Mouse (Mus musculus): Measurements from ENCODE around the gene Gli2. TPM values are rescaled to one million over a fixed set of nuclear protein-coding genes. Genes with fewer than 3 reads are reported as not detected.

The Gli2 gene
- total RNA-seq, 2 experiments from 2014 or later: not detected

DNA sequence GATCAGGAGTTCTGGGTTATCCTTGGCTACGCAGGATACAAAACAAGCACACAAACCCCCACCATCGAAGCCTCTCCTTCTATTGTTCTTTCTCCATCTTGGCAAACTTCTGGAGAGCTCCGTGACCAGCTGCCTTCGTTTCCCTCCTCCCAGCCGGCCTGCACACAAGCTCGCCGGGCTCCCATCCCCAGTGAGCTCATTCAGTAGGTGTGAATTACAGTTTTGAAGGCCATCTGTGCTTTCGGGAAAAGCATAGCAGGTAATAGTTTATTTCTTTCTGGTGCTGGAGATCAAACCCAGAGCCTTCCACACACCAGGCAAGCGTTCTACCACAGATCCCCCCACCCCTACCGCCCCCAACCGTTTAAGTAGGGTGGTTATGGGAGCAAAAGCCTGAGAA is 226.8 kb downstream of the Gli2 start:
- no peak for ATAC-seq (replicated peaks; ENCODE audit: low FRiP score, poor library complexity, severe bottlenecking)

DNA sequence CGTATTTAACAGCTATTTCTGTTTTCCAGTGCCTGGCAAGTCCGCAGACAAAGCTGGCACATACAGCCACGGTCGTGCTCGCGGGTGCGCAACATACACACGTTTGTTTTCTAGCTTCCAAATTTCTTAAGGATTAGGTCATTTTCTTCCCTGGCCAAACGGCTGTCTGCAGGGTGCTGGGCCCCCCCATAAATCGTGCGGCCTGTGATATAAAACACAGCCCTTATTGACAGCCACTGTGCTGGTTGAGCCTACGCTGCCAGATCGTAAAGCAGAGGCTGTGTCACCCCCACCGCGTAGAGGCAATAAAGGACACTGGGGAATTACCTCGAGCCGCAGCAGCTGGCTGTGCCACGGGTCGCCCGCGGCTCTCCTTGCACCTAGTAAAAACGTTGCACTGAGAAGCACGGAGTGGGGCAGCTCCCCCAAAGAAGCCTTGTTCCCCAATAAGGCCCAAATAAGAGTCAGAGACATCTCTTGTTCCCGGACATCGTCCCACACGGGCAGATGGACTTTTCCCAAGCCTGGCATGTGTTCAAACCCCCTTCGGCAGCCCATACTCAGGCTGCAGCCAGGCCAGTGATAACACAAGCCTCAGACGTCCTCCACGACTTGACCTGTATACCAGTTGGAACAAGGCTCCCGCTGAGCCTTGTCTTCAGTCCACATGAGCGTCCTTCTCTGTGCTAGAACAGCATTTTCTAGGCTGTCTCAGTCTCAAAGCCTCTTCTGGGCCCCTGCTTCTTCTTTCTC is 227.8 kb downstream of the Gli2 start:
- no peak for ATAC-seq (replicated peaks; ENCODE audit: low FRiP score, poor library complexity, severe bottlenecking)

DNA sequence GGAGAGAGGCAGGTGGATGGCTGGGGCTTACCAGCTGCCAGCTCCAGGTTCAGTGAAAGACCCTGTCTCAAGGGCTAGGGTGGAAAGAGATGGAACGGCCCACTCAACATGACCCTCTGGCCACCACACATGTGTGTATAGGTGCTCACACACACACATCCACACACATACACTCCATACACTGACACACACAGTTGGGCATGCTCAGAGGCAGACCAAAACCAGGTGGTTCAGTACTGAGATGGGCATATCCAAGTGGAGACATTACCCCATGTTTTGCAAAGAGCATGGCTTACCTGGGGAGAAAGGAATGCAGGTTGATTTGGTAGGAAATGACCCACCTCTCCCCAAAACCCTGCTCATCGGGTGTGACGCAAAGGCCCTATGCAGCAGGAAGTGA is 228.4 kb downstream of the Gli2 start:
- no peak for ATAC-seq (replicated peaks; ENCODE audit: low FRiP score, poor library complexity, severe bottlenecking)

DNA sequence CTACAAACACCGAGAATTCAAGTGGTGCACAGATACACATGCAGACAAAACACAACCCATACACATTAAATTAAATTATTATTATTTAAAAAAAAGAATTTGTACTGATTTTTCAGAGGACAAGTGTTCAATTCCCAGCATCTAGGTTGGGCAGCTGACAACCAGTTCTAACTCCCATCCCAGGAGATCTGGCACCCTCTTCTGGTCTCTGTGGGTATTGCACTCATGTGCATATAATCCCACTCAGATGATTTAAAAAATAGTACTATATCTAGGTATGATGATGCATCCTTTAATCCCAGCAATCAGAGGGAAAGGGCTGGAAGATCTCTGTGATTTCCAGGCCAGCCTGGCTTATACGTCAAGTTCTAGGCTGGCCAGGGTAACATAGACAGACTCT is 231.2 kb downstream of the Gli2 start:
- ATAC-seq (replicated peaks; ENCODE audit: low FRiP score, poor library complexity, severe bottlenecking): no peak

DNA sequence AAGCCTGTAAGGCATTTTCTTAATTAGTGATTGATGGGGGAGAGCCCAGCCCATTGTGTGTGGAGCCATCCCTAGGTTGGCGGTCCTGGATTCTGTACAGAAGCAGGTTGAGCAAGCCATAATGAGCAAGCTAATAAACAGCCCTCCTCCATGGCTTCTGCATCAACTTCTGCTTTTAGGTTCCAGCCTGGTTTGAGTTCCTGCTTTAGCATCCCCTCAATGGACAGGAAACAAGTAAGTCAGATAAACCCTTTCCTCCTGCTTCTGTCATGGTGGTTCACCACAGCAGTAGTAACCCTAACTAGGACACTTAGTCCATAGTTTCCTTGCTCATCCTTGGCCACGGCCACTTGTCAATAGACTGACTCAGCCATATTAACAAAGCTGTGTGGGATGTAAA is 238.4 kb downstream of the Gli2 start:
- ATAC-seq (replicated peaks; ENCODE audit: low FRiP score, poor library complexity, severe bottlenecking): no peak

DNA sequence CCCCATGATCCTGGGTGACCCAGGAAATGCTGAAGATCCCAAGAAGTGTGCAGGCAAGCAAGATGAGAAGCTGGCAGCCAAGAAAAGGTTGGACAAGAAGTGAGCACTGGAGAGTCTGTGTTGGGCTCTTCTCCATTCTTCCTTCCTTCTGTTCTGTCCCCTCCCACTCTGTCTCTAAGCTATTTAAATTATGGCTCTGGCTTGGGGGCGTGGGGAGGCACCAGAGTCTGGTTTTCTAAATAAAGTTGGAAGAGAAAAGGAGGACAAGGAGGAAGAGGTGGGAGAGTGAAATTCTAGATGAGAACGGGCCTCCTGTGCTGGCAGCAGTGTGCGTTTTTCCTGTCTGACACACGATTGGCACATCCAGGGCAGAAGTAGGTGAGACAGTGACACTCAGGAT is 243.1 kb downstream of the Gli2 start:
- ATAC-seq (replicated peaks; ENCODE audit: low FRiP score, poor library complexity, severe bottlenecking): no peak

DNA sequence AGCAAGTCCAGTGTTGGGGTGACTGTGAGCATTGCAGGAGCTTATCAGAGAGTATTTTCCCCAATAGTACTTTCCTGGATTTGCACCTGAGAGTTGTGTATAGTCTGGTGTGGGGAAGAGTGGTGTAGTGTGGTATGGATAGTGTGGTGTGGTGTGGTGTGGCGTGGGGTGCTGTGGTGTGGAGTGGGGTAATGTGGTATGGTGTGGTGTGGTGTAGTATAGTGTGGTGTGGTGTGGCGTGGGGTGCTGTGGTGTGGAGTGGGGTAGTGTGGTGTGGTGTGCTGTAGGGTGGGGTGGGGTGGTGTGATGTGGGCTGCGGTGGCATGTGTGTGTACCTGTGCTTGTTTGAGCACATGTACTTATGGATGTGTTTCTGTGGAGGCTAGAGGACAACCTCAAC is 246.7 kb downstream of the Gli2 start:
- no peak for ATAC-seq (replicated peaks; ENCODE audit: low FRiP score, poor library complexity, severe bottlenecking)

DNA sequence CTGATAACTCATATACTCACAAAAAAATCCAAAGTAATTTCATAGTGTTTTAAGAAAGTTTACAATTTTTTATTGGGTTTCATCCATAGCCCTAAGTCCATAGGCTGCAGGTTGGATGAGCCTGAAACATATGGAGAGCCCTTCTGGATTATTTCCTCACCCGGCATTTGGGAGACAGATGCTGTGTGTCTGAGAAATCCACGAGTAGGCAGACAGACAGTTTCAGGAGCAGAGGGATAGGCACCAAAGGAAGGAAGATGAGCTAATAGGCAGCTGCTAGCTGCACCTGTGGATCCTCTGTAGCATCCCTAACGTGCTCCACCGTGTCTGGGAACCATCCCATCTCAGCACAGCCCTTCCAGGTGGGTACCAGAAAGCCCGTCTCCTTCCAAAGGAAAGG is 251.3 kb downstream of the Gli2 start:
- ATAC-seq (replicated peaks; ENCODE audit: low FRiP score, poor library complexity, severe bottlenecking): no peak

DNA sequence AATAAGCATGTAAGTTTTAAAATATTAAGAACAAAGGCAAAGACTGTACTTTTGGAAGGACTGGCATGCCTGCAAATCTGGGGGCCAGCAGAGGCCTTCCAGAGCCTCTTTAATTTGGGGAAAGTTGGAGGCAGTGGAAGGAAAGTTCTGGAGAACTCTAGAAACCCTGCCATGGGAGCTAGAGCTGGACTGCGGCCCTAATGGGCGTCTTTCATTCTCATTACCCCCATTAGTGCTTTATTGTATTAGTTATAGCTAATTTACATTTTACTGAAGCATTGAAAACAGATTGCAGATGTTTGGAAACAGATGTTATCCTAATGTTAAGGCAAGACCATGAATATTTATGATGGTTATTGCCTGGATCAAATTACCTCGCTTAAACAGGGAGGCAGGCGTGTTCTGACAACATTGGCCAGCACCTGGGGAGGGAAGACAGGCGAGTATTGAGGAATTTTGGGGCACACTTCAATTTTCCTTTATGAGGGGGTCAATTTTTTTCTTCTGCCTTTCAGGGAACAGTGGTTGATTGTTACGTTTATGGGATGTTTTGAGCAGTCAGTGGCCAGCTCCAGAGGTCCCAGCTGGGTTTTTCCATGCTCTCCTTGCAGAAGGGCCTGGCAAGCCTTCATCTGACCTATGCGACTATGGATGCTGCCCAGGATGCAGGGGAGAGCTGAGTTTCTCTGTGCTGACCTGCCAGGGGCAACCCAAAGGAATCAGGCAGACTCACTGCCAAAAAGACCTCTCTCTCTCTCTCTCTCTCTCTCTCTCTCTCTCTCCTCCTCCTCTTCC is 253.9 kb downstream of the Gli2 start:
- no peak for ATAC-seq (replicated peaks; ENCODE audit: low FRiP score, poor library complexity, severe bottlenecking)

DNA sequence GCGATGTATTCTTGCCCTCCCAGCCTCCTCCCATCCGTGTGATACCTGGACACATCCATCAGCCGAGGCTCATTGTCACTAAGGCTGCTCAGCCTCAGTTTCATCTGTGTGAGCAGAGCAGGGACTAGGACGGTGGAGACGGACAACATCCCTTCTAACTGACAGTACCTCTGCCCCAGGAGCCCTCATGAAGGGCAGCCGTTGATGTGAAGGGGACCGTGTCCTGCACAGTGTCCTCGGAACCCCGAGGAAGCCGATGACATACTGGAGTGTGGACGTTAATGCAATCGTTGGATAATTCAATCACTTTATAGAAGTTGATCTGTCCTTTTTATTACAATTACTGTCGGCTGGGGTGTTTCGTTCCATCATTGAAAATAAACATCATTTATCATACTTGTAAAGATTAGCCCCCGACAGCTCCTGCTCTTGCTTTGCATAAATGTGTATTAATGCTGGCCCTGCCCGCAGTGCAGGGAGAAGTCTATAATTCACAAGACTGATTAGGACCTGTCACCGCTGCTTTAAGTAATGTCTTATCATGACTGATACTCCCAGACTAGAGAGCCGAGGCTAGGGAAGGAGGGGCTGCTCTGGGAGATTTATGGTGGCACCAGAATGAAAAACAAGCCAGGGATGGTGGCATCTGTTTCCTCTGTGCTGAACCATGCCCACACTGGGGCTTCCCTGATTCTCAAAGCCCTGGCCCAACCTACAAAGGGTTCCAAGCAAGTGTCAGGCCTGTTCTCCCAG is 257.8 kb downstream of the Gli2 start:
- ATAC-seq (replicated peaks; ENCODE audit: low FRiP score, poor library complexity, severe bottlenecking): no peak

DNA sequence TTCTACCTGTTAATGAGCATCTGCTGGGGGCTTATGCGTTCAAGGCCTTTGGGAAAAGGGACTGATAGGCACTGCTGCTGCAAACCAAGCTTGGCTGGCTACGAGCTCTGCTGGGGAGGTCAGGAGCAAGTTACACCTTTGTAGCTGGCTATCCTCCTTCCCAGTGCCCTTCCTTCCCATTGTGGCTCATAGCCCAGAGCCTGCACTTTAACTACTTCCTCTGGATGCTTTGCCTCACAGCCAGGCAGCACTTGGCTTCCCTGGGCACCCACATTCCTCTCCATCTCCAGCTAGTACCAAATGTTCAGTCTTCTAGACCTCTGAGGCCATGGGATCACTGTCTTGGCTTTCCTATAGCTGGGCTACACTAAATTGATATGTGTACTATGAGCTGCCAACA is 263.5 kb downstream of the Gli2 start:
- ATAC-seq (replicated peaks; ENCODE audit: low FRiP score, poor library complexity, severe bottlenecking): no peak

DNA sequence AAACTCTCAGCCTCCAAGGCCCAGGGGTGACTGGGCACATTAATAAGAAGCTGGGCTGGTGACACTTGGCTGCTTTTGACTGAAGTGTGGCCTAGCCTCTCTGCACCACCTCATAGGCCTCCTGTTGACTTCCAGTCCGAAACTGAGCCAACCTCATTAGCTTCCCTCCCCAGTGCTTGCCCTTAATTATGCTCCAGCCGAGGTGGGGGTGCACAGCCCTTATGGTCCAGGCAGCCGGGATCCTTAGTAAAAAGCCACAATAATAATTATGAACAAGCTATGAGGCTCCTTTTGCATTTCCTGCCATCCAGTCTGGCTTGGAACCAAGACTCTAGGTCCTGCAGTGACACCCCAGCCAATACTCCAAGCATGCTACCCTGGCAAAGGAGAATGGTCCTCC is 264.0 kb downstream of the Gli2 start:
- no peak for ATAC-seq (replicated peaks; ENCODE audit: low FRiP score, poor library complexity, severe bottlenecking)

DNA sequence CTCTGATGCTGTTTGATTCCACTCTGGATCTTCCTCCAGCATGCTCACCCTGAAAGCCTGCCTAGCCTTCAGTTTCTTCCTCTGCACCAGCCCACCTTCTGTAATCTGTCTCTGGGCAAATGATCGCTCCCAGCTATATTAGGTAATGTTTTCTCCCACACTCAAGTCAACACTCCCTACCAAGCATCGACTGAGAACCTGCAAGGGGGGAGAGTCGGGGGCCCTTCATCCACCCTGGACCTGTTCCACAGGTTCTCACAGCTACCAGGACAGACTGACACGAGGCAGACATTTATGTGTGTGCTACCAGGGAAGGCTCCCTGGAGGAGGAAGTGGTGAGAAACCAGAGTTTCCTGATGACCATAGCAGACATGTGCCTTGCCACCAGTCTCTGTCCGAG is 264.6 kb downstream of the Gli2 start:
- ATAC-seq (replicated peaks; ENCODE audit: low FRiP score, poor library complexity, severe bottlenecking): no peak

DNA sequence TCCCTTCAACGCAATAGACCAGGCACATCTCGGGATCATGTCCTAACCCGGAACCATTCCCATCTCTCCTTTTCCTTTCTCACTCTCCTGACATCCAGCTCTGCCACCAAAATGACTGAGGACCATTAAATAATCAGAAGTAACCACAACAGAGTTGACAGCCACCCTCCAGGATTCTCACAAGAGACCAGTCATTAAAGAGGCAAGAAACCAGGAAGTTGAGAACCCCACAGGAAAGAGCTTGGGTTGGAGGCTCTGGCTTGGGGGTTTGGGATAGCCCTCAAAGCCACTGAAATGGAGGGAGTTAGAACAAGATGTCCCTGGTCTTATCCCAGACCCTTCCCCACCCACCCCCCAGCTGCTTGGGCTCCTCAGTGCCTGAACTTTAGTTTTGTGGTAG is 265.9 kb downstream of the Gli2 start:
- ATAC-seq (replicated peaks; ENCODE audit: low FRiP score, poor library complexity, severe bottlenecking): no peak
